Mouse (Mus musculus): ENCODE results near the gene Gpr68. TPM values are rescaled to one million over a fixed set of nuclear protein-coding genes. Genes with fewer than 3 reads are reported as not detected.

The Gpr68 gene
- polyA plus RNA-seq, 1 experiment from 2014 or later: 0.21 TPM

DNA sequence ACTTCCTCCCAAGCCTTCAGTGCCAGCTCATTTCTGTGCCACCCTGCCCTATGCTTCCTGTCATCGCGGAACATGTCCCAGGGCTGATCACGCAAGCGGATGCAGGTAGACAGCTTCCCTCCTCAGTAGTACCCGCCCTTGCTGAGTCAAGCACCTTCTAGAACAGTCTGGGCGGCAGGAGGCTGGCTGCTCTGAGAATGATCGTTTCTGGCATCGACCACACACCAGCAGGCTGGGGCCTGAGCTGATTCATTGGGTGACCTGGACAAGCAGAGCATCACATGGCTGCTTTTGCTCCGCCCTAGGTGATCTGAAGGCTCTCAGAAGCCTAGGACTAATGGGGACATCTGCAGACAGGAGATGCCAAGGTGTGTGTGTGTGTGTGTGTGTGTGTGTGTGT is 4.2 kb downstream of the Gpr68 start:
- H3K27ac ChIP-seq: no peak overlapping the region
- no peaks in the 10 kb centered on the region for H3K9me3 ChIP-seq
- DNase-seq (ENCODE audit: low spot score): no peak
- H3K36me3 ChIP-seq: no peaks in the 10 kb centered on the region
- H3K27me3 ChIP-seq (ENCODE audit: insufficient read depth, poor library complexity, severe bottlenecking): peaks cover 58% of the 10 kb centered on the region
- H3K4me1 ChIP-seq (replicated peaks): peaks cover 22% of the 10 kb centered on the region
- H3K4me3 ChIP-seq: no peak overlapping the region
- WGBS: 87% methylated on average over 9 of the region's 9 CpGs

DNA sequence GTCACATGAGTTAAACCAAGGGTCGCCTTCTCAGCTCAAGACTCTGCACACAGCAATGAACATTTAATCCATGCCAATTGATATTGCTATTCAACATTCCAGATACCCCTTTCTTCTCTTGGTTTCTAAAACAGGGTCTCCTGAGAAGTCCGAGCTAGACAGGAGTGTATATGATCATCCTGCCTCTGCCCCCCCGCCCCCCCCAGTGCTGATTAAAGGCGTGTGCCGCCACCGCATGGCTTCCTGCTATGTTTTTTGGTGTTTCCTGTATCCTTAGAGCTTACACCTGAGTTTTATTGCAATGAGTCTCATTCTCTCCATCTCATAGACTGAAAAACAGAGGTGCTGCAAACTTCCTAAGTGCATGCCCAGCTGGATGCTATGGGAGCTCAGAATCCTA is 6.6 kb downstream of the Gpr68 start:
- WGBS: 86% methylated on average over 6 of the region's 6 CpGs
- H3K9me3 ChIP-seq: no peaks in the 10 kb centered on the region
- no peaks in the 10 kb centered on the region for H3K36me3 ChIP-seq
- no peak overlapping the region for H3K27ac ChIP-seq
- peaks cover 58% of the 10 kb centered on the region for H3K27me3 ChIP-seq (ENCODE audit: insufficient read depth, poor library complexity, severe bottlenecking)
- no peak overlapping the region for H3K4me3 ChIP-seq
- no peak for DNase-seq (ENCODE audit: low spot score)
- peaks cover 20% of the 10 kb centered on the region for H3K4me1 ChIP-seq (replicated peaks)

DNA sequence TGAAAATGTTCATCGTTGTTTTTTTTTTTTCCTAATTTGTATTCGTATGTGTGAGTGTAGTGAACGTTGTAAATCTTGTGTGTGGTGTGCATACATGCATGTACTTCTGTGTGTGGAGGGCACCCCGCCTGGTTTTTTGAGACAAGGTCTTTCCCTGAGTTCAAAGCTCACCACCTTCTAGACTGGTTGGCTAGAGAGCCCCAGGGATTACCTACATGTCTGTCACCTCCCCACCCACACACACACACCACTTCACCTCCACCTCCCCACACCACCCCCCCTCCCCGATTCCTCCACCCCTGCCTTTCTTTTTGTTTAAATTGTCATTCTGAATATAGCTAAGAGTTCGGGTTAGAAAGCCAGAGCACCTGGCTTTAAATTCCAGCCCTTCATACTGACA is 7.1 kb downstream of the Gpr68 start:
- DNase-seq (ENCODE audit: low spot score): no peak
- no peaks in the 10 kb centered on the region for H3K36me3 ChIP-seq
- H3K9me3 ChIP-seq: no peaks in the 10 kb centered on the region
- no peak overlapping the region for H3K27ac ChIP-seq
- WGBS: 80% methylated on average over 6 of the region's 6 CpGs
- H3K27me3 ChIP-seq (ENCODE audit: insufficient read depth, poor library complexity, severe bottlenecking): peaks cover 56% of the 10 kb centered on the region
- no peak overlapping the region for H3K4me3 ChIP-seq
- H3K4me1 ChIP-seq (replicated peaks): peaks cover 20% of the 10 kb centered on the region

DNA sequence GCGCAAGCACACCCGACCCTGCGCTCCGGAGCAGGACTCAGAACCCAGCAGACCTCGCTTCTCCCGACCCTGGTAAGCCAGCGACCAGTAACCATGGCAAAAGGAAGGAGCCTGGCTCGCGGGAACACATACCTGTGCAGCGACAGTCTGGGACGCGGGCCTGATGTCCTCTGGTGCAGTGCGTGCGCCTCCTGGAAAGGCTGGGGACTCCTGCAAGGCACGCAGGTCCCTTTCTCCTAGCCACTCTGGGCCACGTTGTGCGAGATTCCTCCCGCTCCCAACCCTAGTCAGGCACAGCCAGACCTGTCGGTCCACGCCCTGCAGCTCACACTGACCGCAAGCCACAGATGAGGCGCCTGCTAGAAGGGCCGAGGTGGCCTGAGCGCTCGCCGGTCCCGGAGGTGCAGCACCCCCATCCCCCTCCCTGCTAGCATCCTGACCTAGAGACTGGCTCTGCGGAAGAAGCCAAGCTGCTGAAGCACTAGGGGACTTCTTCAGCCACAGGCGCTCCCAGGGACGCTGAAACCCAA is 8.8 kb downstream of the Gpr68 start:
- peaks cover 56% of the 10 kb centered on the region for H3K27me3 ChIP-seq (ENCODE audit: insufficient read depth, poor library complexity, severe bottlenecking)
- under 1% methylated on average over 30 of the region's 30 CpGs for WGBS

DNA sequence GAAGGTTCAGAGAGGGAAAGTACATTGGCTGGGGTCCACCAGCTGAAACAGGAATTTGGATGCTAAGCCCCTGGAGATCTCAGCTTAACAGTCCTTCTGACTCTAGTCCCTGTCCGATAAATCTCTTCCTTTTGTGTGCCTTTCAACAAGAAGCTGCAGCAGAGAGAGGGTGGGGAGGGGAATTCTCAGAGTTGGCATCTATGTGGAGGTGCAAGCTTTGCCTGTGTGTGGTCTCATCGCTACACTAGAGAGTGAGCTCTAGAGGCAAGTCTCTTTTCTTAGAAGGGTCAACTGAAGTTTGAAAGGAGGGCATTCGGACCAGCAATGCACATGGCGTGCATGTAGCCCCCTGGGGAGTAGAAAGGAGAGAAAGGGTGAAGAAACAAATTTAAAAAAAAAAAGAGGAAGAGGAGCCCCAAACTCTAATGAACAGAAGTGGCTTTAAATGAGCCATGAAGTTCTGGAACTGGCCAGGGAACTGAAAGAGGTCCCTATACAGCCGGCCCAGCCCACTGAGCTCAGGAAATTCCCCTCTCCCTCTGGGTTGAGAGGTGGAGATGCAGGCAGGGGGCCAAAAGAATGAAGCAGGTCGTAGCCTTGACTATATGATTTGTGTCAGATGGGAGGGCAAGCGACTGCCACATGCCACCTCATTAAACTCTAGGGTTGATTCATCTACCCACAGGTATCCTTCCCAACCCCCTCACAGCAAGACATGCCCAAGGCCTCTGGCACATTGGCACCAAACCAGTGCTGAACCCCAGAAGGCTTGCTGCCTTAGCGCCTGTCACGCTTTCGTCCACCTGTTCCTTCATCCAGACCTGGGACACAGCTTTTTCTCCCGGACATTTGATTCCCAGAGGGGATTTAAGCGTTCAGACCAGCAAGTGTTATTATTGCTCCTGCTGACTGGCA is 10.0 kb downstream of the Gpr68 start:
- peaks cover 26% of the 10 kb centered on the region for H3K4me1 ChIP-seq (replicated peaks)
- no peaks in the 10 kb centered on the region for H3K9me3 ChIP-seq
- peak overlapping the region; percentile 50 for H3K4me3 ChIP-seq
- WGBS: 30% methylated on average over 12 of the region's 12 CpGs
- no peak for DNase-seq (ENCODE audit: low spot score)
- H3K27ac ChIP-seq: no peak overlapping the region
- H3K36me3 ChIP-seq: no peaks in the 10 kb centered on the region
- peaks cover 56% of the 10 kb centered on the region for H3K27me3 ChIP-seq (ENCODE audit: insufficient read depth, poor library complexity, severe bottlenecking)

More for the DNA sequence above, 8.8 kb downstream of the Gpr68 start:
- Histone ChIP-seq H3K4me3 (peak overlapping the region; percentile 50), H3K4me1 (replicated peaks) (peaks cover 26% of the 10 kb centered on the region), H3K27ac (no peak overlapping the region), H3K9me3 (no peaks in the 10 kb centered on the region), H3K36me3 (no peaks in the 10 kb centered on the region)
- peak; percentile 38 for DNase-seq (ENCODE audit: low spot score)

DNA sequence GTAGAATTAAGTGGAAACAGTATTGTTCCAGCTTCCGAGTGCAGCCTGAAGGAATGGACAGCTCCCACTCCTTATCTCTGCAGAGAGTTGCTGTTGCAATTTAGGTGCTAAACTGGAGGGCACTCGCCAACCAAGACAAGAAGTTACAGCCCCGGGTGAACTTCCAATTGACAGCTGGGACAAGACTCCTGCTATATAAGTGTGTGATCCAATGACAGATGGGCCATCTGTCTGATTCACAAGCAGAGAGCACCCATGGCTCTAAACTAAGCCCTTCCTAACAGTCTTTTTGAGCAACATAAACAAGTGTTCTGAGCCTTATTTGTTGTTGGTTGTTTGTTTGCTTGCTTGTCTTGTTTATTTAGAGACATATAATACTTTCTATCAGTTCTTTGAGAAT is 11.3 kb downstream of the Gpr68 start:
- H3K36me3 ChIP-seq: no peaks in the 10 kb centered on the region
- DNase-seq (ENCODE audit: low spot score): no peak
- WGBS: 56% methylated on average over 3 of the region's 3 CpGs
- H3K4me1 ChIP-seq (replicated peaks): peaks cover 26% of the 10 kb centered on the region
- H3K9me3 ChIP-seq: no peaks in the 10 kb centered on the region
- no peak overlapping the region for H3K4me3 ChIP-seq
- H3K27ac ChIP-seq: no peak overlapping the region
- H3K27me3 ChIP-seq (ENCODE audit: insufficient read depth, poor library complexity, severe bottlenecking): peaks cover 53% of the 10 kb centered on the region

GRCm38 (mm10) chr12:100895504-100895903 is 12.5 kb downstream of the Gpr68 start:
- Histone ChIP-seq H3K4me3 (no peak overlapping the region), H3K36me3 (no peaks in the 10 kb centered on the region), H3K9me3 (no peaks in the 10 kb centered on the region), H3K27ac (no peak overlapping the region), H3K4me1 (replicated peaks) (peaks cover 26% of the 10 kb centered on the region), H3K27me3 (ENCODE audit: insufficient read depth, poor library complexity, severe bottlenecking) (peaks cover 43% of the 10 kb centered on the region)
- DNase-seq (ENCODE audit: low spot score): no peak
- 7% methylated on average over 2 of the region's 2 CpGs for WGBS

DNA sequence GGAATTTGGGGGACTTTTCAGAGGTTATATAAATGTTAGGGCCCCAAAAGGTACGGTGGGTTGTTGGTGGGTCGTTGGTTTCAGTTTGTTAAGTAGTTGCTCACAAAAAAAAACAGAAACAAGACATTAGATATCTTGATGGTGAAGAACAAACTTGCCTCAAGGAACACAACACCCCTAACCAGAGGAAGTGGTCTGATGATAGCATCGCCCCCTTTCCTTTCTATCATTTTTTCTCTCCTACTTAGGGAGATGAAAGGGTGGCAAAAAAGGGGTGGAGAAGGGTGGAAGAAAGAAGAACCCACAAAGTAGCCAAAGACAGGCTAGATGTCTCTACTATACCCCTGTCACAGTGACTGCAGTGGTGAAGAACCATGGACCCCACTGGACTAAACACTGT is 17.4 kb downstream of the Gpr68 start:
- peaks cover 3% of the 10 kb centered on the region for H3K4me1 ChIP-seq (replicated peaks)
- H3K27ac ChIP-seq: no peak overlapping the region
- 88% methylated on average over 3 of the region's 3 CpGs for WGBS
- no peaks in the 10 kb centered on the region for H3K9me3 ChIP-seq
- no peak overlapping the region for H3K4me3 ChIP-seq
- no peaks in the 10 kb centered on the region for H3K27me3 ChIP-seq (ENCODE audit: insufficient read depth, poor library complexity, severe bottlenecking)
- DNase-seq (ENCODE audit: low spot score): no peak
- H3K36me3 ChIP-seq: no peaks in the 10 kb centered on the region

DNA sequence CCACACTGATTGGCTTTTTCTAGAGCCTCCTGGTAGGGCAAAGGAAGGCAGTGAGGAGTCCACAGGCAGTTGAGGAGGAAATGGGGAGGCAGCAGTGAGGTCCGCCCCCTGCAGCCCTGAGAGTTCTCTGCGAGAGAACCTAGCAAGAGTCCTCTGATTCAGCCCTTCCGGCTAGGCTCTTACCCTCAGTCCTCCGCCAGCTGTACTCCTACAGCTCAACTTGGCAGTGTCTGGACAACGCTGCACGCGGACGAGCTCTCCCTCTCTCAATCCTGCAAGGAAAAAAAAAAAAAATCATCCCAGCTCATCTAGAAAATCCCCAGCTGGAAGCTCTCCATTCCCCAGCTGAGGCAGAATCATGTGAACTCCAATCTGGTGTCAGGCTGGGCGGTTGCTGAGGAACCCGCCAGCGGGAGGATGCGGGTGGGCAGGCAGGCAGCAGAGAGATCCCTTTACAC is 20.2 kb downstream of the Gpr68 start:
- no peak overlapping the region for H3K27ac ChIP-seq
- H3K4me1 ChIP-seq (replicated peaks): no peaks in the 10 kb centered on the region
- no peaks in the 10 kb centered on the region for H3K27me3 ChIP-seq (ENCODE audit: insufficient read depth, poor library complexity, severe bottlenecking)
- H3K9me3 ChIP-seq: no peaks in the 10 kb centered on the region
- DNase-seq (ENCODE audit: low spot score): no peak
- H3K36me3 ChIP-seq: no peaks in the 10 kb centered on the region
- WGBS: 51% methylated on average over 12 of the region's 12 CpGs
- no peak overlapping the region for H3K4me3 ChIP-seq

- H3K4me3 ChIP-seq: no peak overlapping the region
- H3K27me3 ChIP-seq (ENCODE audit: insufficient read depth, poor library complexity, severe bottlenecking): no peaks in the 10 kb centered on the region
- H3K9me3 ChIP-seq: no peaks in the 10 kb centered on the region
- no peaks in the 10 kb centered on the region for H3K4me1 ChIP-seq (replicated peaks)
- H3K36me3 ChIP-seq: no peaks in the 10 kb centered on the region
- no peak for DNase-seq (ENCODE audit: low spot score)
- 86% methylated on average over 4 of the region's 4 CpGs for WGBS
- no peak overlapping the region for H3K27ac ChIP-seq
These were observed 21.1 kb downstream of the Gpr68 start for GRCm38 (mm10) chr12:100886877-100887276.

DNA sequence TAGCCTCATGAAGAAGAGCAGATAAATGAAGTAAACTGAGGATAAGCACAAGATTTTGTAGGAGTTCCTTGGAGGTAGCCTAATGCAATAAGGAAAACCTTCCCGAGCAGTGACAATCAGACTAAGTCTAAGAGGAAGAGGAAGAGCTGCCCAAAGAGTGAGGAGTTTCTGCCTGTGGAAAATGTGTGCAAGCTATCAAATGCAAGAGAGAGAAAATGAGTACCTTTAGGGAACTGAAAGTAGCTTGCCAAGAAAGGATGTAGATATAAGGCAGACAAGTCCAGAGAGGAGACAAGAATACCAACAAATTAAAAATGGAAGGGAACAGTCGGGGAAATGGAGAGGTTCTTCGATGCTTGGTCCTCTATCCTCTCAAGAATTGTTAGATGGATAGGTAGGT is 22.4 kb downstream of the Gpr68 start:
- 91% methylated on average over 3 of the region's 3 CpGs for WGBS
- no peaks in the 10 kb centered on the region for H3K27me3 ChIP-seq (ENCODE audit: insufficient read depth, poor library complexity, severe bottlenecking)

GRCm38 (mm10) chr12:100883168-100883567 is 24.8 kb downstream of the Gpr68 start:
- Histone ChIP-seq H3K4me1 (replicated peaks) (no peaks in the 10 kb centered on the region), H3K9me3 (no peaks in the 10 kb centered on the region), H3K4me3 (no peak overlapping the region), H3K27me3 (ENCODE audit: insufficient read depth, poor library complexity, severe bottlenecking) (no peaks in the 10 kb centered on the region), H3K36me3 (no peaks in the 10 kb centered on the region), H3K27ac (no peak overlapping the region)
- DNase-seq (ENCODE audit: low spot score): no peak
- WGBS: 82% methylated on average over 7 of the region's 7 CpGs

More for the DNA sequence above, 22.4 kb downstream of the Gpr68 start:
- Histone ChIP-seq H3K36me3 (no peaks in the 10 kb centered on the region), H3K9me3 (no peaks in the 10 kb centered on the region), H3K27ac (no peak overlapping the region), H3K4me3 (no peak overlapping the region), H3K4me1 (replicated peaks) (no peaks in the 10 kb centered on the region)
- no peak for DNase-seq (ENCODE audit: low spot score)

GRCm38 (mm10) chr12:100878556-100878955 is 29.4 kb downstream of the Gpr68 start:
- Histone ChIP-seq H3K27ac (no peak overlapping the region), H3K9me3 (no peaks in the 10 kb centered on the region), H3K36me3 (no peaks in the 10 kb centered on the region), H3K27me3 (ENCODE audit: insufficient read depth, poor library complexity, severe bottlenecking) (no peaks in the 10 kb centered on the region), H3K4me3 (no peak overlapping the region), H3K4me1 (replicated peaks) (no peaks in the 10 kb centered on the region)
- DNase-seq (ENCODE audit: low spot score): no peak
- 89% methylated on average over 16 of the region's 16 CpGs for WGBS

Measured in hindbrain, embryonic 10.5 days (tissue).